Mouse (Mus musculus) embryonic stem cell, embryonic (primary cell): ENCODE measurements around the gene Cd84.
"Not testable (repeated sequence)": the region's sequence is repeated elsewhere in the genome, so short reads cannot be mapped to it uniquely, and the experiment has no call there.

Experiments
- CTCF ChIA-PET, 4 experiments: fragments of 300-600 bp in 2 of 4; fragments of 350-600 bp in 2 of 4; sonication (Branson Sonifier 250); formaldehyde crosslinking; loops; one replicate each; lab custom pipeline; 2022; ENCODE audit warnings: inconsistent platforms in 2 of 4; lab: Charles Lee
- POLR2A ChIA-PET, 4 experiments: fragments of 300-600 bp in 2 of 4; fragments of 350-600 bp in 2 of 4; sonication (Branson Sonifier 250); formaldehyde crosslinking; loops; one replicate each; lab custom pipeline; 2022; ENCODE audit warnings: antibody characterized with exemption in 4 of 4, inconsistent platforms in 1 of 4; lab: Charles Lee

The Cd84 gene

DNA sequence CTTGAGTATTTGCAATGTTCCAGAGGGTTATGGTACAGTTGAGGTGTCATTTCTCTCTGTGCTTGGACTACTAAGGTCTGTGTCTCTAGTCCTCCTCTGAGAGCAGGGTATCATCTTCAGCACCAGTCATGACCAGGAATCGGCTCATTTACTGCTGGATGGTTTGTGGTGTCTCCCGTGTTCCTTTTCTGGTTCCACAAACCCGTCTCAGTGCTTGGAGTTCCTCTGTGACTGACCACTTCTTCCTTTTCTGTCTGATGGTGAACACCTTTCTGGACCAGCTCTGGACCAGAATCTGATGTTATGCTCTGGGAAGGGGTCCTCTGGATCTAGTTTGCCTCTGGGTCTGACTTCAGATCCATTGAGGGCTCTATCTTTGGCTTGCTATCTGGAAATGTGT is at the start of gene Cd84:
Gene Cd84, plus strand, starts transcription at position 210 of the 400 bp plus-strand sequence.
- ChIA-PET POLR2A (no interaction called here), CTCF (no interaction called here)

DNA sequence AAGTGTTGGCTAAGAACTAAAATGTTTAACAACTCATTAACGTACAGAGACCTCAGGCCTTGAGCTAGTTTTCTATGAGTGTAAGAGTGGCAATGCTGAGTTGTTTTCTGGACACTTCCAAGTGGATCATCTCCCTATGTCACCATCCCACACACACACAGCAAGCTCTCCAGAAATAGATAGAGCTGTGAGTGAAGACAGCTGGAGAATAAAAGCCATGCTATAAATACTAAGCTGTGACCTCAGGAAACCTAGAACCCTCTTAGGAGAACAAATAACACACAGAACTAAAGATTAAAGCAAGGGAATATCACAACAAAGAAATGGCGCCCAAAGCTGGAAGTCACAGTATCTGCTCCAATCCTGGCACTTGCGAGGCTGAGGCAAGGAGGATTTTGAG is 48.0 kb upstream of the Cd84 start:
- CTCF ChIA-PET, result no interaction called here

DNA sequence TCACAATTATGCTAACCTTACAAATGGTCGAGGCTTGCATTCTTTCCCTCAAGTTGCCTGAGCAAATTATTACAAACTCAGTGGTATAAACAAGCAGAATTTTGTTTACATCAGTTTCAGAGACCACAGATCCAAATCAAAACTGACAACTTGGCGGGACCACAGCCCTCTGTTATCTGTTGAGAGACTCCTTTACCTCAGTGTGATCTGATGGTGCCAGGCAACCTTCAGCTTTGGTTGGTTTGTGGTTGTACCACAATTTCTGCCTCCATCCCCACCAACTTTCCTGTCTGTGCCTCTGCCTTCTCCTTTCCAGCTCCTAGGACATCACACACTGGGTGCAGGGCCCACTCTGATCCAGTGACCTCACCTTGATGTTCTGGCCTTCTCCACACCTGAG is 43.3 kb upstream of the Cd84 start:
- POLR2A ChIA-PET, result no interaction called here

More for the DNA sequence above, 48.0 kb upstream of the Cd84 start:
- POLR2A ChIA-PET, result no interaction called here

DNA sequence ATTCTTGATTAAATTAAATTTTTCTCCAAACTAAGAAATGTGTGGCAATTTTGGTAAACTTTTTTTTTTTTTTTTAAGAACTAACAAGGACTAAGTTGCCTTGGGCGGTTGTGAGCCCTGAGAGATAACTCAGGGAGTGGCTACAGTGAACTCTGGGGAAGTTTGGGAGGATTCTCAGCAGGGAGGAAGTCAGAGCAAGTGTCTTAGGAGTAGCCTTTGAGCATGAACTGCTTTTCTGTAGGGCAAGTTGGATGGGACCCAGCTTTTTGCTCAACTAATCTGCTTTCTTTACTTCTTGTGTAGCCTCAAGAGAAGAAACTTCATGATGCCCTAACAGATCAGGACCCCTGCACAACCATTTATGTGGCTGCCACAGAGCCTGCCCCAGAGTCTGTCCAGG is 41.7 kb upstream of the Cd84 start:
- POLR2A ChIA-PET, result no interaction called here
- CTCF ChIA-PET, result no interaction called here

More for the DNA sequence above, 43.3 kb upstream of the Cd84 start:
- CTCF ChIA-PET, result no interaction called here

DNA sequence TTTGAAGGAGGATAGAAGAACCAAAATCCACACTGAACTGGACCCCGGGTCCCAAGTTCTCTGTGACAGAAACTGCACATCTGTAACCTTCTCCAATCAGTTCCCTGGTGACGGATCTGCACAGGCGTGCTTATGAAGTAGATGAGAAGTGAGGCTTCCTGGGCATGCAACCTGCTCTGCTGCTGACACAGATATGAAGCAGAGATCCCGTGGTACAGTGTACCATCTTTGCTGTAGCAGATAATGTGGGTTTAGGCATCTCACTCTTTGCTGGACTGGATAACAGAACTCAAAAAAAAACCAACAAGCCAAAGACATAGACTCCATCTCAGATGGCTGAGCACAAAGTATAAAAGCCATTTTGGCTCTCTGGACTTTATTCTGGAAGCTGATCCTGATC is 39.8 kb upstream of the Cd84 start:
- POLR2A ChIA-PET, result no interaction called here
- CTCF ChIA-PET, result no interaction called here

DNA sequence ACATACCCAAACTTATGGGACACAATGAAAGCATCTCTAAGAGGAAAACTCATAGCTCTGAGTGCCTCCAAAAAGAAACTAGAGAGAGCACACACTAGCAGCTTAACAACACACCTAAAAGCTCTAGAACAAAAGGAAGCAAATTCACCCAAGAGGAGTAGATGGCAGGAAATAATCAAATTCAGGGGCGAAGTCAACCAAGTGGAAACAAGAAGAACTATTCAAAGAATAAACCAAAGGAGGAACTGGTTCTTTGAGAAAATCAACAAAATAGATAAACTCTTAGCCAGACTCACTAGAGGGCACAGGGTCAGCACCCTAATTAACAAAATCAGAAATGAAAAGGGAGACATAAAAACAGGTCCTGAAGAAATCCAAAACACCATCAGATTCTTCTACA is 28.4 kb upstream of the Cd84 start:
- POLR2A ChIA-PET, CTCF ChIA-PET: not testable (repeated sequence)

DNA sequence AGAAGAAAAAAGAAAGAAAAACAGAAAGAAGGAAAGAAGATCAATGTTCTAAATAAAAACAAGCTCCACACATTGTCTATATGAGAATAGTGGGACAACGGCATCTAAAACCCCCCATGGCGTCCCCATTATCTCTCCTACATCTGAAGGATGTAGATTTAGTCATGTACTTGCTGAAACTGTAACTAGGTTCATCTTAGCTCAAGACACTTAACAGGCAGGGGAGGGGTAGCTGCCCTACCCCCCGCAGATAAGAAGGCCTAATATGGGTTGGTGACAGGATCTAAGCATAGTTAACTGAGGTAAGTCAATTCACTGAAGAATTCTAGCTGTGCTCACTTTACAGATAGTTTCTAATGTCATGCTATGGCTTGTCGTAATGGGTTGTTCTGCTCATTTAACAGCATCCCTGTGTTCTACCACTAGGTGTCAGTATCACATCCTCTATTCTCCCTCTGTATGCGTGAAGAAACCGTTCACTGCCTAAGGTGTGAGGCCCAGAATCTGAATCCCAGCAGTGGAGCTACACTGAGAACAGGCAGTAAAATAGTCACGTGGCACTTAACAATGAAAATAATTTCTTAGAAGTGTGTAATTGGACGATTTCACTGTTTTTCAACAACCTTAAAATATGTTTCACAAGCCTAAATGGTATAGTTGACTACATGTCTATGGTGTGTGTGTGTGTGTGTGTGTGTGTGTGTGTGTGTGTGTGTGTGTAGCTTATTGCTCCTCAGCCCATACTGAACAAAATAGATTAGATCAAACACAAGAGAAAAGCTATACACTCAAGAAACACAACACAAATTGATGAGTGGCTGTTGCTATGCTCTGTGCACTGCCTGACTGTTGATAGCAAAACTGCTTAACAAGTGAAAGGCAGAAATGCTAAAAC is 23.7 kb upstream of the Cd84 start:
- ChIA-PET CTCF (interaction anchor here in 3 of 4 experiments (0.5 to 3.6 kb wide), 23 partner anchors 10 to 1043 kb away, joined by 3 to 18 read pairs (median 4); no protein-coding TSS in a partner anchor), POLR2A (interaction anchor here in 2 of 4 experiments (0.6 to 0.9 kb wide), 3 partner anchors 19 to 267 kb away, joined by 3 to 4 read pairs (median 3); partner anchors contain the start of genes Copa (in 1 of the 2) and Ncstn (in 1 of the 2))

DNA sequence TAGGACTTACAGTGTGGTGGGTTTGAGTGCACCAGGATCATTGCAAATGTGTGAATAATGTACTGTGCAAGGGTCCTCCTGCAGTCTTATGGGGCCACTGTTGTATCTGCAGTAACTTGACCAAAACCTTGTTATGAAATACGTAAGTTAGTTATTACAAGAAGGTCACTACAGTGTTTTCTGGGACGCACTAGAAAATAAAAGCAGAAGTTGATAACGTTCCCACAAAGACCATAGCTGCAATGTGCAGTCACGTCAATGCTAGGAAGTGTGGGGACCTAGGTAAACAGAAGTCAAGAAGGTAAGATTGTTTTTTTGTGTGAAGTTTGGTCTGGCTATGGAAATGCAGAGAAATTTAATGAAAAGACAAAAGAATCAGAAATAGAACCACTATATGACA is 22.5 kb upstream of the Cd84 start:
- CTCF ChIA-PET, result interaction anchor here in 2 of 4 experiments (1.7 to 3.6 kb wide), 5 partner anchors 9 to 193 kb away, joined by 6 to 18 read pairs (median 7); no protein-coding TSS in a partner anchor
- POLR2A ChIA-PET, result no interaction called here

DNA sequence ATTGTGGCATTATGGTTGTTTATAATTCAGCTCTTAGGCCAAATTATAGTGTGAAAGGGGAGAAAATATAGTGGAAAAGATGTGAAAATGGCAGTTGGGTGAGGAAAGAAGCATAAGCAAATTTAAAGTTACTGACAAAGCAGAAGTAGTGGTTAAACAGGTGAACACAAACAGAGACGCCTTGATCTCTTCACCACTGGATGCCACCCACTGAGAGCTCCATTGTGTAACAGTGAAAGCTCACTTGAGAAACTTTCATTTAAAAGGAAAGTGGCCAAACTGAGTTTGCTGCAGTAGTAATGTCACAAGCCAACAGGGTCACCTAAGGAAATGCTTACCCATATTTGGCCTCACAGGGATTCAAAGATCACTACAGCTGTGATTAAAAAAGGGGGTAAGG is 18.2 kb upstream of the Cd84 start:
- POLR2A ChIA-PET, result interaction anchor here in 1 of 4 experiments (1.2 kb wide), 1 partner anchor 221 kb away, joined by 3 read pairs; no protein-coding TSS in a partner anchor

DNA sequence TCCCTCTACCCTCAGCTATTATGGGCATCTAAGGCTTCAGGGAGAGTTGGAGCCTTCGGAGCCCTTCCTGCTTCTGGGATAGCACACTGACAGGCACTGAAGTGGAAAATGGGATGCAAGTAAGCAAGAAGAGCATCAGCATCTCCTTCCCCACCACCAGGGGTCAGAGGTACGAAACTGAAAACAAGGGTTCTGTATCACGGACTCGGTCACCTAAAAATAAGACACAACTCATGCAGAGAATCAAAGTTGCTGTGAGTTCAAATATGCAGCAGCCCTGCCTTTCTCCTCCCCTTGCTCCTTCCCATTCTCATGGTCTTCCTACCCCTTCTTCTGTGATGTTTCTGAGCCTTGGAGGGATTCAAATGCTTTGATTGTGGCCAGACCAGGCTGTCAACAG is 14.0 kb upstream of the Cd84 start:
- CTCF ChIA-PET, result interaction anchor here (0.6 to 2.9 kb wide), 35 partner anchors 9 to 500 kb away, joined by 3 to 47 read pairs (median 5); no protein-coding TSS in a partner anchor
- POLR2A ChIA-PET, result interaction anchor here in 2 of 4 experiments (0.6 to 1.3 kb wide), 4 partner anchors 175 to 499 kb away, joined by 3 to 4 read pairs (median 4); no protein-coding TSS in a partner anchor

More for the DNA sequence above, 18.2 kb upstream of the Cd84 start:
- CTCF ChIA-PET, result interaction anchor here in 2 of 4 experiments (0.5 to 2.1 kb wide), 2 partner anchors 70 to 179 kb away, joined by 3 to 6 read pairs; no protein-coding TSS in a partner anchor

DNA sequence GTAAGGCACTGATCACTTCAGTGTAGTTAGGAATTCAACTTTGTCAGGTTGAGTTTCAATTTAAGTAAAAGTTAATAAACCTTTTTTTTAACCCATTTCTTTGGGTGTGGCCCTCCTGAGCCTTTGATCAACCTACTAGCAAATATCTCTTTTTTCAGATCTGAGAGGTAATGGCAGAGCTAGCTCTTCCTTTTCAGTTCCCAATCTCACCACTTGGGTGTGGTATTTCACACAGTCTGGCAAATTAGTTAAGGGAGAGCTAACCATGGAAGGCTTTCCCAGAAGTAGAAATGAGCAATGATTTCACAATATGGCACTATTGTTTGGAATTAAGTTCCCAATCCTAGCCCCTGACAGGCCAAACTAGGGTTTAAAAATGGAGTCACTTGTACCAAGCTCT is 13.3 kb upstream of the Cd84 start:
- ChIA-PET CTCF (interaction anchor here (0.5 to 2.9 kb wide), 51 partner anchors 8 to 583 kb away, joined by 3 to 47 read pairs (median 4); no protein-coding TSS in a partner anchor), POLR2A (interaction anchor here in 3 of 4 experiments (0.6 to 1.3 kb wide), 7 partner anchors 23 to 499 kb away, joined by 3 to 4 read pairs (median 3); no protein-coding TSS in a partner anchor)

DNA sequence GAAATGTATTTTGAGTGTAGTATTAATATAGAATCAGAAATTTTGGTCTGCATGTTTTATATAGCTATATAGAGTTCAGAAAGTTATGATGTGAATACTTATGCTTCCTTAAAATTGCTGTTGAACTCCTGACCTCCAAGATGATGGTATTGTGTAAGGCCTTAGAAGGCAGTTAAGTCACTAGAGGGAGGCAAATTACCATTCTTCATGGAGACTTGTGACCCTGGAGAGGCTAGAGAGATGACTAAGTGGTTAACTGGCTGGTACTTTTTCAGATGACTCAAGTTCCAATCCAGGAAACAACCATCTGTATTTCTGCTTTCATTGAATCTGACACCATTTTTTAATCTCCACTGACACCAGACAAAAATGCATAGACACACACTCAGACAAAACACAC is 11.8 kb upstream of the Cd84 start:
- POLR2A ChIA-PET, result interaction anchor here in 1 of 4 experiments (1.0 kb wide), 1 partner anchor 174 kb away, joined by 3 read pairs; no protein-coding TSS in a partner anchor
- CTCF ChIA-PET, result interaction anchor here in 2 of 4 experiments (1.9 to 2.8 kb wide), 4 partner anchors 131 to 183 kb away, joined by 5 to 47 read pairs (median 18); no protein-coding TSS in a partner anchor

DNA sequence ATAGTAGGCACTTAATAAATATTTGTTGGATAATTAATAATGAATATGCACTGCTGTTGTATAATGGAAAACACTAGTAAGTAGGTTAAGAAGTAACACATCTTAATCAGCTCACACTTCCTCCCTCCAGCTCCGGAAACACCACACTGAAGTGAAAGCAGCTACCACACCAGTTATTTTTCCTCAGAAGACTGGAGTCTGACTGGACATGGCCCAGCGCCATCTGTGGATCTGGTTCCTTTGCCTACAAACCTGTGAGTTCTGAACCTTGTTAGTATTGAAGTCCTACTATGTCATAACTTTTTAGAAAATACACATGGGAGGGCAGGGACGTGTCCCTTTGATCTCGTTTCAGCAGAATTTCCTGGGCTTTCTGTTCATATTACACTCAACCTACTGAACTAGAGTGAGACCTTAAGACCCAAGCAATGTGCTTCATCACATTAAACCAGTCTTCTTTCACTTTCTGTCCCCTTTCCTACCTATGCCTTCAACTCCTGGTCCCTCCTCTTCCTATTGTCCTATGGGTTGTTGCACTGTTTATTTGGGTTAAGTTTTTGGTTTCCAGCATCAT is 1.0 kb downstream of the Cd84 start:
- CTCF ChIA-PET, result no interaction called here
- POLR2A ChIA-PET, result no interaction called here

DNA sequence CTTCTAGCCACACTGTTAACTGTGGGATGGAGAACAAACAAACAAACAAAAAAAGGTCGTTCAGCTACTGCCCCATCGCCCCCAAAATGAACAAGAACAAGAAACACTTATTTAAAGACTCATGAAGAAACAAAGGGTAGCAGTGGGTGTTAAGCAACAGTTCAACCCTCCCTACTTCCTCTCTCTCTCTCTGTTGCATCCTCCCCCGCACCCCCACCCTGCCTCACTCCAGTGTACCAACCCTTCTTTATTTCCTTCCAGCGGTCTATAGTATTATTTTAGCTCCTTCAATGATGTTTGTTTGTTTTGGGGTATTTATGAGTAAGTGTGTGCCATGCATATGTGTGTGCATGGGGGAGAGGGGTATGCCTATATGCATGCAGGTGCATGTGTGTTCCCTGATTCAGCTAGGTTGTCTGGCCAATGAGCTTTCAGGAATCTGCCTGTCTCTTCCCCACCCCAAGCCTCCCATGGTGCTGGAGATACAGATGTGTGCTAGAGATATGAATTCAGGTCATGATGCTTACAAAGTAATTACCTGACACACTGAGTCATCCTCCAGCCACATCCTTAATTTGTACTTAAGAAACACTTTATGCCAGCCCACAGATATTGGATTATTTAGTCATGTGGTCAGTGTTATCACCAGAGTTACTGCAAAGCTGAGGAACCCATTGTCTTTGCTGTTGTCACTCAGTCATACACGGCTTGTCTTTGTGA is 5.7 kb downstream of the Cd84 start:
- CTCF ChIA-PET, result interaction anchor here in 1 of 4 experiments (0.6 kb wide), 1 partner anchor 22 kb away, joined by 5 read pairs; no protein-coding TSS in a partner anchor
- POLR2A ChIA-PET, result no interaction called here

DNA sequence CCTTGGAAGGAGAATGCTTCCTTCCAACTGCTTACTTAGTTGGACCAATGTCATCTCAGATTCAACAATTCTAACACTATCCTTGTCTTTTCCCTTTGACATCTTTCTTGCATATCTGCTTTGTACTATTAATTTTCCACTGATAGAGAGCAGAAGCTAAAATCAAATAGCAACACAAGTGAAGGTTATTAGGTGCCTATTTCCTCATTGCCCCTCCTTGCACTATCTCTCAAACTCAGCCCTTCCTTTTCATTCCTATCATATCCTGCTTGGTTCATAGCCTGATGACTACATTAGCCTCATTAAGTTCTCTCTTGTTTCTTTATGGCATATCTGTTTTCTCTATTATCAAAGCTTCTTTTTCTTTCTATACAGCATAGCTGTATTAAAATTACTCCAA is 8.7 kb downstream of the Cd84 start:
- CTCF ChIA-PET, result no interaction called here
- POLR2A ChIA-PET, result no interaction called here

DNA sequence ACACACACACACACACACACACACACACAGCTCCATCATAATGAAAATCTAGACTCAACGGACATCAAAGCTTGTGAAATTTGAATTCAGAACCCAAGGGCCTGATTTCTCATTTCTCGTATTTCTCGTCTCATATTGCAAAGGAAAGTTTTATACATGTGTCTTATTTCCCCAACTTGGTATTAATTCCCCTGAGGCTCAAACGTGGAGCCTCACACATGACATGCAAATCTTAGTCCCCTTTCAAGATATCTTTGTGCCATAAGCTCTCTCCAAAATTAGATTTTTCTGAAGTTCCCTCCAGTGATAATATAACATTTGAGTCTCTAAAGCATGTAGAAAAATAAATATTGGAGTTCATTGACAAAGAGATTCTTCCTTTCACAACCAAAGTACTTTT is 9.3 kb downstream of the Cd84 start:
- ChIA-PET CTCF (no interaction called here), POLR2A (interaction anchor here in 1 of 4 experiments (0.6 kb wide), 1 partner anchor 23 kb away, joined by 3 read pairs; no protein-coding TSS in a partner anchor)

DNA sequence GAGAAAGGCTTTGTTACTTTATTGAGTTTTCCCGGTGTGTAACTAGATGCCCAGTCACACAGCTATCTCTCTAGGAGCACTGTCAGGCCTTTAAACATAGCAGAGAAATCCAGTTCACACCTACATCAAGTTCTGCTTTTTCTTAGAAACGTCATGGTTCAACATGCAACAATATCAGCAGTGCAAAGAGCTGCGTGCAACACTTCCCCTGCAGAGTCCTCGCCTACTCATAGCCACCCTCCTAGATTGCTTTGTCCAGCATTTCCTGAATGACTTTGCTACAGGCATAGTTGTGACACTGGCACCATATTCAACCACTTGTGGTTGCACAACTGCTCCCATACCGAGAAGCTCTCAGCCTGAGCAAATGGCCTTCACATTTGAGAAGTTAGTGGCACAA is 10.0 kb downstream of the Cd84 start:
- CTCF ChIA-PET, result no interaction called here
- POLR2A ChIA-PET, result interaction anchor here in 1 of 4 experiments (0.6 kb wide), 1 partner anchor 23 kb away, joined by 3 read pairs; no protein-coding TSS in a partner anchor

DNA sequence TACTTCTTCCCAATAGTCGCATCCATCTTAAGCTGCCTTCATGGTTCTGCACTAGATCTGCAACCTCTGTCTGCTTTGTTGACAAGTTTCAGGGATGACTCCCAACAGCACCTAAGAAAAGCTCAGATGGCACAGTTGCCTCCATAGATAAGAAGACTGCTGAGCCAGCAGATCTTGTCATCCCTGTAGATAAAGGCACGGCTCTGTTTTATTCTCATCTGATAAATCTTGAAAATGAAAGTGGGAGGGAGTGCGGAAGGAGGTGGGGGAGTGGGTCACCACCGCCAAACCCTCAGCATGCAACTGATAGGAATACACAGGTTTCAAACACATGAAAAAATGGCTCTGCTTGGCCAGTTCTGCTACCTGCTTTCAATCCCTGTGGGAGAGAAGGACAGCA is 26.0 kb downstream of the Cd84 start:
- ChIA-PET POLR2A (interaction anchor here in 1 of 4 experiments (1.2 to 1.3 kb wide), 2 partner anchors 9 to 20 kb away, joined by 3 read pairs; no protein-coding TSS in a partner anchor), CTCF (interaction anchor here in 1 of 4 experiments (0.7 kb wide), 1 partner anchor 9 kb away, joined by 3 read pairs; no protein-coding TSS in a partner anchor)
